Mouse (Mus musculus) C2C12 (cell line): Measurements from ENCODE around the gene Trem2.

ENCODE experiments used
- CTCF ChIP-seq: IDR thresholded peaks from one replicate; pipeline ENCODE4 v1.5.1; 2011; ENCODE audit not compliant: control insufficient read depth, insufficient read depth, insufficient read length
- MAX ChIP-seq: IDR thresholded peaks from one replicate; pipeline ENCODE4 v1.6.1; 2011; ENCODE audit warnings: mild to moderate bottlenecking, control low read depth
- MYOD1 ChIP-seq: IDR thresholded peaks from one replicate; pipeline ENCODE4 v1.6.1; 2011; ENCODE audit warnings: low read depth; ENCODE audit not compliant: control insufficient read depth, insufficient read length
- MYOG ChIP-seq: IDR thresholded peaks from one replicate; pipeline ENCODE4 v1.6.1; 2011; ENCODE audit not compliant: control insufficient read depth, insufficient read length; ENCODE audit errors: extremely low read depth
- USF1 ChIP-seq: IDR thresholded peaks from one replicate; pipeline ENCODE4 v1.6.1; 2011; ENCODE audit warnings: low read depth, mild to moderate bottlenecking, control low read depth, moderate library complexity

GRCm38 (mm10) chr17:48362966-48363365 is 16.8 kb downstream of the Trem2 start:
- TF ChIP-seq CTCF (no peak), MYOG (no peak), USF1 (no peak), MYOD1 (no peak), MAX (no peak)
